Mouse (Mus musculus) lung, postnatal 10 days (tissue): ENCODE data around the gene Olfr342.

Source experiments
- DNase-seq: peaks from one replicate; pipeline ENCODE4 v3.0.0; 2021

Olfr342 gene

DNA sequence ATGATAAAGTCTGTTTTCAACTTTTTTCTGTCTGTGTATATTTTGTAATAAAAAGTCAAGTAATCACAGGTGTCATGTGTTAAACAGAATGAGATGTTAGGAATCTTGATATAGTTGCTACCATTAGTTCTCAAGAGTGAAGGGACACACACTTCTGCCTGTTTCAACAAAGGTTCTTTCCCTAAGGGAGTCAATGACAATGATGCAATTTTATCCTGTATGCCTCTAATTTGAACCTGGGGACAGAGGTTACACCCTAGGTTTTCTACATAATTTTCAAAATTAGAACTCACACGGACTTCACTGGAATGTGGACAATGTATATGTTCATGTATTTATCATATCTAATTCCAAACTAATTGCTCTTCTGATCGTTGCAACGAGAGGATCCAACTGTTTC, at the start of gene Olfr342:
Gene Olfr342, plus strand, starts transcription at position 301 of the 400 bp plus-strand sequence.
- no peak for DNase-seq

DNA sequence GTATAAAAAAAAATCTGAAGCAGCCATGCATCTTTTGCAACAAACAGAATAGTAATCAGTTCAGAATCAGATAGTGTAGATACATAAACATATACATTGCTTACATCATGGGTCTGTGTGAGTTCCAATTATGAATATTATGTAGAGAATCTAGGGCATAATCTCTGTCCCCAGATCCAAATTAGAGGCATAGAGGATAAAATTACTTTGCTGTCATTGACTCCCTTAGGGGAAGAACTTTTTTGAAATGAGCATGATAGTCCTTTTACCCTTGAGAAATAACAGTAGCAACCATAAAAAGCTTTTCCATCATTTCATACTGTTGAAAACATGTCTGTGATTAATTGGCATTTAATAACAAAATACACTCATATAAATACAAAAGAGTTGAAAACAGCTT, 42.4 kb upstream of the Olfr342 start, which contains the start of gene Olfr341:
Gene Olfr341, minus strand, starts transcription at position 101 of the 400 bp plus-strand sequence.
- DNase-seq = no peak

DNA sequence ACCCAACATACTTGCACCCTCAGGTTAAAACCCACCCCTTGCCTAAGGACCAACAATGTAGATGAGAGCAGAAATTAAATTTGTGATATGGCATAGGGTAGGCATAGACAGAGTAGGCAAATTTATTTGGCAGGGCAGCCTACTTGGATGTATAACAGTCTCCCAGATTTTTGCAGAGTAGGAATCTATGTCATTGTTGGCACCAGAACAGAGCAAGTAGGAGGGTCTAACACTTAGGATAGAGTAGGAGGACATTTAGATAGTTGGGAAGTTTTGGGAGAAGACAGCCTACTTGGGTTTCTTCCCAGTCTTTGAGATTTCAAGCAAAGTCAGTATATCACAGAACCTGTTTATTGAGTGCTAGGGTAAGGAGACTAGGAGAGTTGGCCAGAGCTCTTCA, 40.4 kb downstream of the Olfr342 start:
- DNase-seq = no peak

DNA sequence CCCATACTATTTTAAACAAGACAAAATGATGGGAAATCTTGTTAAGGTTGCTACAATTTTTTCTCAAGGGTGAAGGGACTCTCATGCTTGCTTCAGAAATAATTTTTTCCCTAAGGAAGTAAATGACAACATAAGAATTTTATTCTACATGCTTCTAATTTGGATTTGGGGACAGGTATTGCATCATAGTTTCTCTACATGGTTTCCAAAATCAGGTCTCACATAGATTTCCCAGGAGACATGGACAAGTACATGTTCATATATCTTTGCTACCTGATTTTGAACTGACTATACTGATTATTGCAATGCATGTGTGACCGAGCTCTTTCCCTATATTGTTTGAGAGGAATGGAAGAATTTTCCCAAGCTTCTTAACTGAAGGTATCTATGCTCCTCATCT, 41.6 kb downstream of the Olfr342 start, which contains the start of gene Olfr344:
Gene Olfr344, plus strand, starts transcription at position 301 of the 400 bp plus-strand sequence.
- no peak for DNase-seq

DNA sequence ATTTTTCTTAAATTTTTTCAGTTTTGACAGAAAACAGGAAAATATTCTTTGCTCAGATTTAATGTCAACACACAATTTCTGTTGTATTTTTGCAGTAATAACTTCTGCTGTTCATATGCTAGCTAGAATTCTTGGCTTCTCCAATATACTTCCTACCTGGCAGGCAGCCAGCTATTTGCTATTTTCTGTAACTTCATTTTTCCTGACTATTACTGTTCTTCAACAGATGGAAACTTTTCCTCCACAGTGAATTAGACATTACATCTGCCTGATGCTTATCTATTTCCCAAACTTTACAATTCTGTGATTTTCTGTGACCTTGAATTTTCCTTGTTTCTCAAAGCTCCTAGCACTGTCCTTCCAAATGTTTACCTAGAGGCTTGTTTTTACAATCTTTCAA, 42.2 kb downstream of the Olfr342 start:
- DNase-seq = no peak

DNA sequence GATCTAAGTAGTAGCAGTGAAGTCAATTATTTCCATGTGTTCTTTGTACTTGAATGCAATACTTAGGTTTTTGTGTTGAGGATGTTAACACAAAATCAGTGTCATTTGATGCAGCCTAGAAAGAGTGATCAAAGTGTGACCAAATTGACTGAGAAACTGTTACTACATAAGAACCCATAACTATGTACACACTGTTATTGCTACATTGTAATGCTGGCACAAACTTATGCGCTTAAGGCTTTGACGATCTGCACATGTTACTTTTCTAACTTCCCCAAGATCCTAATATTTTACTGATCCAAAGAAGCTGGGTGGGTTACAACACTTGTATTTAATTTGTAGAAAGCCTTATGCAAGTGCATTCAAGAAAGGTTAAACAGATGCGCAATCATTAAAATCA, 43.0 kb downstream of the Olfr342 start:
- no peak for DNase-seq
